Mouse (Mus musculus): Measurements from ENCODE around the gene Asic2.

DNA sequence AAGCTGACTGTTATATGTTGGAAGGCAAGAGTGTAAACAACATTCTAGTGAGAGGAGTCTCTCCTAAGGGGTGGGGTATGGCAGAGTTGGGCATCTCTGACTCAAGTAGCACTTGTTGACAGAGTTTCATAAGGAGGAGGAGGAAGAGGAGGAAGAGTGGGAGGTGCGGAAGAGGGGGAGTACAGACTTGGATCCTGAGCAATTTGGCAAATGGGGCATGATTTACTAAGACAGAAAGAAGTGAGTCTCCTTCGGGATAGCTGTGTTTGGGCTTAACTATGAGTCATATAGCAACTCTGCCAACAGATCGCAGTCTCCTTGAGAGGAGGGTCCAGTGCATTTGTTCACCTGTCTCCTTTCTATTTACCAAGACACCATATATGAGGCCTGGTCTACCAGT, 549.1 kb downstream of the Asic2 start:
- TF ChIP-seq POLR2A (IDR thresholded peaks at IDR 0.05; ENCODE audit: low read depth, low read length) (no peak), CTCF (IDR thresholded peaks at IDR 0.05; ENCODE audit: borderline replicate concordance, insufficient read depth, low read length) (no peak)

Measured in embryonic fibroblast, embryonic 13.5 days (primary cell).